In genomic region chr19:15983739-15984344, GRCm38 (mm10) we compare ENCODE assay signal across 8 mouse cellular contexts. TPM values are rescaled to one million over a fixed set of nuclear protein-coding genes. Genes with fewer than 3 reads are reported as not detected.
A peak's percentile ranks its signal among the peaks of the same experiment; 100 is the strongest.
DNase-seq lines count a peak whose midpoint lies in the region; ATAC-seq and TF ChIP-seq lines count a peak whose summit lies in the region.

No protein-coding gene starts in this region.

- H3K9me3 ChIP-seq in heart, embryonic 11.5 days (replicated peaks; ENCODE audit: control insufficient read depth, low read length) = no peaks in the 10 kb centered on the region
- no peaks in the 10 kb centered on the region for H3K9me3 ChIP-seq in CH12.LX (replicated peaks; ENCODE audit: low read length)
- no peaks in the 10 kb centered on the region for H3K9me3 ChIP-seq in forebrain, embryonic 12.5 days
- no peaks in the 10 kb centered on the region for H3K9me3 ChIP-seq in liver, embryonic 16.5 days (replicated peaks; ENCODE audit: control insufficient read depth, low read length)

- no peaks in the 10 kb centered on the region for H3K36me3 ChIP-seq in heart, embryonic 11.5 days (ENCODE audit: control insufficient read depth, insufficient read depth, low read length)
- H3K36me3 ChIP-seq in CH12.LX (replicated peaks in 1 of 2; ENCODE audit: control insufficient read depth in 1 of 2, insufficient read depth in 1 of 2, low read length in 1 of 2) = peaks cover 8 to 40% of the 10 kb centered on the region in 2 experiments
- H3K36me3 ChIP-seq in forebrain, embryonic 12.5 days (replicated peaks) = peaks cover 16% of the 10 kb centered on the region
- H3K36me3 ChIP-seq in liver, embryonic 16.5 days (ENCODE audit: control insufficient read depth, insufficient read depth) = no peaks in the 10 kb centered on the region

- peak overlapping the region; percentile 80 for H3K4me3 ChIP-seq in heart, embryonic 11.5 days (ENCODE audit: low read depth, low read length)
- peak overlapping the region; percentile 62 to 97 (median 89) for H3K4me3 ChIP-seq in CH12.LX (replicated peaks in 1 of 3; ENCODE audit: low read depth in 2 of 3, low read length in 2 of 3, poor library complexity in 1 of 3)
- peak overlapping the region; percentile 80 for H3K4me3 ChIP-seq in forebrain, embryonic 12.5 days (replicated peaks)
- H3K4me3 ChIP-seq in liver, embryonic 16.5 days (ENCODE audit: low read depth, low read length) = peak overlapping the region; percentile 85

- intact Hi-C loops in heart, postnatal 36 days (cut with DNase I) = loop anchor here (5.0 kb wide), 3 partner anchors 57 to 2002 kb away; no protein-coding TSS in a partner anchor

- TF ChIP-seq CTCF in CH12.LX (conservative IDR thresholded peaks at IDR 0.05 in 1 of 2, IDR thresholded peaks at IDR 0.05 in 1 of 2; ENCODE audit: low read depth in 2 of 2, low read length in 2 of 2) = no peak

- WGBS in heart, embryonic 11.5 days (ENCODE audit: insufficient replicate concordance) = 56% methylated on average over 15 of the region's 15 CpGs
- WGBS in forebrain, embryonic 12.5 days = 49% methylated on average over 15 of the region's 15 CpGs
- 47% methylated on average over 15 of the region's 15 CpGs for WGBS in liver, embryonic 16.5 days (ENCODE audit: insufficient replicate concordance)

- peak overlapping the region; percentile 90 for H3K4me2 ChIP-seq in heart, embryonic 11.5 days
- H3K4me2 ChIP-seq in CH12.LX (ENCODE audit: insufficient read depth, low read depth, poor library complexity, severe bottlenecking) = peak overlapping the region; percentile 81
- H3K4me2 ChIP-seq in forebrain, embryonic 12.5 days = peak overlapping the region; percentile 67
- H3K4me2 ChIP-seq in liver, embryonic 16.5 days (ENCODE audit: low read depth, low read length) = peak overlapping the region; percentile 97

- H3K4me1 ChIP-seq in heart, embryonic 11.5 days (ENCODE audit: control insufficient read depth, insufficient read depth, low read length) = no peaks in the 10 kb centered on the region
- peaks cover 4 to 29% of the 10 kb centered on the region in 2 experiments for H3K4me1 ChIP-seq in CH12.LX (ENCODE audit: control insufficient read depth in 1 of 2, insufficient read depth in 2 of 2)
- peaks cover 31% of the 10 kb centered on the region for H3K4me1 ChIP-seq in forebrain, embryonic 12.5 days
- H3K4me1 ChIP-seq in liver, embryonic 16.5 days (ENCODE audit: control insufficient read depth, low read depth, low read length) = peaks cover 6% of the 10 kb centered on the region

- DNase-seq in heart, postnatal 36 days = no peak
- DNase-seq in CH12.LX (ENCODE audit: extremely low read depth) = no peak
- no peak for DNase-seq in left cerebral cortex, adult 8-10 months (ENCODE audit: low spot score in 2 of 2)
- DNase-seq in cerebellum, adult 11 months = no peak
- DNase-seq in right cerebral cortex, postnatal 36 days (ENCODE audit: low spot score in 2 of 2) = no peak

- no peaks in the 10 kb centered on the region for H3K27me3 ChIP-seq in heart, embryonic 11.5 days (ENCODE audit: control insufficient read depth, insufficient read depth, low read length)
- no peaks in the 10 kb centered on the region for H3K27me3 ChIP-seq in CH12.LX (replicated peaks)
- H3K27me3 ChIP-seq in forebrain, embryonic 12.5 days = no peaks in the 10 kb centered on the region
- no peaks in the 10 kb centered on the region for H3K27me3 ChIP-seq in liver, embryonic 16.5 days (ENCODE audit: control insufficient read depth, insufficient read depth, low read depth, low read length)

- H3K27ac ChIP-seq in heart, embryonic 11.5 days (ENCODE audit: low read depth, low read length) = no peak overlapping the region
- H3K27ac ChIP-seq in CH12.LX (ENCODE audit: insufficient read depth, low read depth) = no peak overlapping the region
- H3K27ac ChIP-seq in forebrain, embryonic 12.5 days = peak overlapping the region; percentile 93
- no peak overlapping the region for H3K27ac ChIP-seq in liver, embryonic 16.5 days (ENCODE audit: low read length)

- in situ Hi-C loops in CH12.LX (cut with MboI; ENCODE audit: low pct_ligation_motif_present, low pct_unique_long_range_greater_than_20kb, low sequenced_read_pairs) = no loop called here

- H3K79me2 ChIP-seq in CH12.LX (replicated peaks; ENCODE audit: control insufficient read depth, extremely low read depth, insufficient read depth, poor library complexity, severe bottlenecking) = no peaks in the 10 kb centered on the region

- ATAC-seq in heart, embryonic 11.5 days (replicated peaks; ENCODE audit: insufficient number of reproducible peaks, low FRiP score, low TSS enrichment) = no peak
- ATAC-seq in forebrain, embryonic 12.5 days (ENCODE audit: low FRiP score) = 0 out of 2 replicates have a peak, but pooled peaks have one; percentile 40
- ATAC-seq in liver, embryonic 16.5 days (ENCODE audit: low read depth) = no peak

- no peak for TF ChIP-seq RAD21 in CH12.LX (IDR thresholded peaks at IDR 0.05; ENCODE audit: low read depth, low read length)

- no peak for TF ChIP-seq EP300 in CH12.LX (IDR thresholded peaks at IDR 0.05; ENCODE audit: low read length)

- dilution Hi-C loops in CH12.LX (cut with MboI; ENCODE audit: extremely low pct_ligation_motif_present, extremely low pct_unique_long_range_greater_than_20kb, low sequenced_read_pairs) = no loop called here

- no peak for TF ChIP-seq POLR2A in CH12.LX (IDR thresholded peaks at IDR 0.05; ENCODE audit: low read depth, low read length)

- peak overlapping the region; percentile 92; the same call in 1 of the 2 replicates for H3K9ac ChIP-seq in heart, embryonic 11.5 days (ENCODE audit: low read depth, low read length)
- H3K9ac ChIP-seq in CH12.LX (ENCODE audit: insufficient read depth, low read depth) = peak overlapping the region; percentile 72
- H3K9ac ChIP-seq in forebrain, embryonic 12.5 days = peak overlapping the region; percentile 93
- peak overlapping the region; percentile 81 for H3K9ac ChIP-seq in liver, embryonic 16.5 days (ENCODE audit: low read depth, low read length)

TF ChIP-seq in CH12.LX, 34 proteins besides CTCF, POLR2A, EP300 and RAD21:
- TF ChIP-seq NELFE (IDR thresholded peaks at IDR 0.05; ENCODE audit: low read depth, low read length) (no peak), BHLHE40 (IDR thresholded peaks at IDR 0.05; ENCODE audit: low read depth, low read length) (no peak), IRF4 (IDR thresholded peaks at IDR 0.05; ENCODE audit: low read depth, low read length) (no peak), ZKSCAN1 (IDR thresholded peaks at IDR 0.05; ENCODE audit: borderline replicate concordance, low read depth, low read length) (no peak), JUN (IDR thresholded peaks at IDR 0.05; ENCODE audit: insufficient read depth, low read depth, low read length) (no peak), SMC3 (IDR thresholded peaks at IDR 0.05; ENCODE audit: low read depth, low read length) (no peak), HCFC1 (IDR thresholded peaks at IDR 0.05; ENCODE audit: low read depth, low read length) (no peak), KAT2A (IDR thresholded peaks at IDR 0.05; ENCODE audit: insufficient replicate concordance, low read length) (no peak)

RNA-seq across cellular contexts. Expression of gene Cep78, which starts 0.9 kb away (rescaled TPM):
- 16.3 and 17.8 TPM in 2 replicates for polyA plus RNA-seq in heart, embryonic 11.5 days (2014; fragmentation: Nextera tagmentation; extraction: Ambion mirVana)
- total RNA-seq in heart, postnatal 36 days (2021) = 1 to 10 TPM; 3.7 to 3.9 TPM
- total RNA-seq in CH12.LX (2012; rRNA removed) (9.9 and 10.2 TPM in 2 replicates), CH12.LX (2014; rRNA removed) (18.3 and 19.2 TPM in 2 replicates)
- 11.7 and 12.2 TPM in 2 replicates for polyA plus RNA-seq in CH12.LX (2012; ENCODE audit: insufficient read length, low read depth)
- polyA plus RNA-seq in forebrain, embryonic 12.5 days (2016; fragmentation: Nextera tagmentation; extraction: Ambion mirVana) = 63.5 and 65.2 TPM in 2 replicates
- polyA plus RNA-seq in liver, embryonic 16.5 days (2015; fragmentation: Nextera tagmentation; extraction: Ambion mirVana) = 6.8 TPM in 2 replicates
- 10 to 100 TPM in 2 of 4 experiments, 1 to 10 TPM in 2; 8.8 to 10.5 (median 9.8) TPM for total RNA-seq in left cerebral cortex, adult 8-10 months (2022)

RNA-seq across cellular contexts. Expression of gene Psat1, which starts 36.7 kb away (rescaled TPM):
- 47.2 and 52.8 TPM in 2 replicates for polyA plus RNA-seq in heart, embryonic 11.5 days (2014; fragmentation: Nextera tagmentation; extraction: Ambion mirVana)
- 1 to 10 TPM; 4.2 to 6.2 TPM for total RNA-seq in heart, postnatal 36 days (2021)
- total RNA-seq in CH12.LX (2012; rRNA removed) (235 and 340 TPM in 2 replicates), CH12.LX (2014; rRNA removed) (516 and 549 TPM in 2 replicates)
- polyA plus RNA-seq in CH12.LX (2012; ENCODE audit: insufficient read length, low read depth) = 395 and 423 TPM in 2 replicates
- 169 and 172 TPM in 2 replicates for polyA plus RNA-seq in forebrain, embryonic 12.5 days (2016; fragmentation: Nextera tagmentation; extraction: Ambion mirVana)
- 256 and 258 TPM in 2 replicates for polyA plus RNA-seq in liver, embryonic 16.5 days (2015; fragmentation: Nextera tagmentation; extraction: Ambion mirVana)
- total RNA-seq in left cerebral cortex, adult 8-10 months (2022) = 100 to 1,000 TPM; 116 to 122 (median 118) TPM
